Mouse (Mus musculus) heart, embryonic 15.5 days (tissue): Measurements from ENCODE around the gene Rnf157. TPM values are rescaled to one million over a fixed set of nuclear protein-coding genes. Genes with fewer than 3 reads are reported as not detected.
A peak's percentile ranks its signal among the peaks of the same experiment; 100 is the strongest.

Source experiments
- ATAC-seq: fragments of 200-750 bp; cut with Nextera tagmentation; replicated peaks from 2 replicates; pipeline ENCODE4 v1.8.0; 2017; ENCODE audit warnings: low read depth, moderate TSS enrichment; ENCODE audit not compliant: insufficient number of reproducible peaks, insufficient read depth, low FRiP score
- H3K27ac ChIP-seq: fragments of 300-500 bp; sonication (generic); 2 replicates; pipeline ENCODE4 v1.5.1; 2015; ENCODE audit warnings: mild to moderate bottlenecking, inconsistent platforms
- H3K27me3 ChIP-seq: fragments of 300-500 bp; sonication (generic); 2 replicates; pipeline ENCODE4 v1.6.1; 2015; ENCODE audit warnings: inconsistent platforms
- H3K36me3 ChIP-seq: fragments of 300-500 bp; sonication (generic); 2 replicates; pipeline ENCODE4 v1.6.1; 2015; ENCODE audit warnings: mild to moderate bottlenecking, inconsistent platforms
- H3K4me1 ChIP-seq: fragments of 300-500 bp; sonication (generic); replicated peaks from 2 replicates; pipeline ENCODE4 v1.6.1; 2015; ENCODE audit warnings: inconsistent platforms
- H3K4me2 ChIP-seq: fragments of 300-500 bp; sonication (generic); 2 replicates; pipeline ENCODE4 v1.6.1; 2015; ENCODE audit warnings: inconsistent platforms, mild to moderate bottlenecking, moderate library complexity
- H3K4me3 ChIP-seq: fragments of 300-500 bp; sonication (generic); 2 replicates; pipeline ENCODE4 v1.5.1; 2015; ENCODE audit warnings: mild to moderate bottlenecking, inconsistent platforms
- H3K9ac ChIP-seq: fragments of 300-500 bp; sonication (generic); 2 replicates; pipeline ENCODE4 v1.6.1; 2015; ENCODE audit warnings: mild to moderate bottlenecking, inconsistent platforms
- H3K9me3 ChIP-seq: fragments of 300-500 bp; sonication (generic); replicated peaks from 2 replicates; pipeline ENCODE4 v1.6.1; 2016; ENCODE audit warnings: inconsistent platforms
- WGBS: fragments of 180-500 bp; shearing (Covaris S2); methylation state at CpG from one replicate; pipeline ENCODE4 v1.1.7; 2015; ENCODE audit warnings: mixed read lengths; 5-methylcytosine and 5-hydroxymethylcytosine counted together
- polyA plus RNA-seq: library from polyadenylated mRNA; unstranded; fragments of >200 nt; fragmentation: Nextera tagmentation; extraction: Ambion mirVana; gene quantifications from 2 replicates; pipeline ENCODE4 v1.2.1, GENCODE M21; 2015

Rnf157 gene
- polyA plus RNA-seq, 1 experiment from 2014 or later = 7.1 TPM

DNA sequence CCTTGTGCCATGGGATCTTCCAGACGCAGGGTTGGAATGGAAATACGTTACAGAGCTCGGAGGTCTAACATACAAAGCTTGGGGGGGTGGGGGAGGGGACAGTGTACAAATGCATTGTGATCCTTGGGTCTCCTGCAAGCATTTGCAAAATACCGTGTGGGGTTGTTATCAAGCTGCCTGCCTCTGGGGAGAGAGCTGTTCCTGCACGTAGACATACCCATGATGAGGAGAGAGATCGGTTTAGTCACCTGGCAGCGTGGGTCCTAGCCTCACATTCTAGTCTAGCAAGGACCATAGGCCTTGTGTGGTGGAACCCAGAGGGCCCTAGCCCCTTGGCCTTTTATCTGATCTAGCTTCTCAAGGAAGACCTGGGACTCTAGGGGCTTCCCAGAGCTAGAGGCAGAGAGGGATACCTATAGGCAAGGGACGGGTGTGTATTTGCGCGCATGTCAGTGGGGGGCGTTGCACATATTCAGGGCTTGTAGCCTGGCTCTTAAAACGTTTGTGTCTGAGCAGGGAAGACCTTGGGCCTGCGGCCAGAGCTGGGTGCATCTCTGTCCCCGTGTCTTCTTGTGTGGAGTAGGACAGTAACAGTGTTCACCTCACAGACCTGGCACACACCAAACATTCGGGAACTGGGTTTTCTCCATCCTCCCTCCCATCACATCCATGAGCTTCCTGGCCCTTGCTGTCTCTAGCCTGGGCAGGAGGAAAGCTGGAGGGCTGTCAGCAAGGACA, 29.5 kb upstream of the Rnf157 start:
- WGBS = 71% methylated on average over 15 of the region's 15 CpGs
- Histone ChIP-seq H3K27me3 (peaks cover 11% of the 10 kb centered on the region), H3K9ac (no peak overlapping the region), H3K4me1 (peaks cover 25% of the 10 kb centered on the region), H3K4me2 (no peak overlapping the region), H3K9me3 (no peaks in the 10 kb centered on the region), H3K4me3 (no peak overlapping the region), H3K27ac (no peak overlapping the region), H3K36me3 (peaks cover 4% of the 10 kb centered on the region)
- ATAC-seq = no peak

DNA sequence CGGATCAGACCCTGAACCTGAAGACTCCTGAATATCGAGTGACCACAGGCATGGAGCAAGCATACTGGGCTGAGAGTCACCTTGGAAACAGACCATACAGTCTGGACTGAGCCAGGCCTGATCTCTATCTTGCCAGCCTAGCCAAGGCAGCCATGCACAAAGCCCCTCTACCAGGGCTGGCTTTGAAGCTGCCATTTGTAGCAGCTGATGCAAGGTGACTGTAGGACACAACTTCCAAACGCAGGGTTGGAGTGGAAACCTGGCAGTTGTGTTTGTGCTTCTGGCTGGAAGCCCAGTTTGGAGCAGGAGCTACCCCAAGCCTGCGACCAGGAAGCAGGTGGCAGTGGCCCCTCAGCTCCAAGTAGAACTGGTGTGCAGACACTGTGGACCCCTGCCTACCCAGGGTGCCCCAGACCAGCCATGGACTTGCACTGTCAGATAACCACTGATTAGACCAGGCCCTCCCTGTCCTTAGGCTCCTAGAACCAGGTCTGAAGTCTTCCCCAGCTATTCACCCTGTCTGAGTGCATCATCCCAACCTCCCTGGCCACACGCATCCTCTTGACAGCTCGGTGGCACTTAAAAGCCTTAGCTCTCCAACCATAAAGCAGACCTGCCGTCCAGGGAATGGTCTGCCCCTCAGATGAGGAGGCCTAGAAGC, 27.7 kb upstream of the Rnf157 start:
- Histone ChIP-seq H3K4me2 (no peak overlapping the region), H3K36me3 (peaks cover 5% of the 10 kb centered on the region), H3K9ac (no peak overlapping the region), H3K4me3 (no peak overlapping the region), H3K4me1 (peaks cover 38% of the 10 kb centered on the region), H3K27me3 (no peaks in the 10 kb centered on the region), H3K9me3 (no peaks in the 10 kb centered on the region), H3K27ac (peak overlapping the region; percentile 71)
- peak; percentile 36; the same call in 1 of the 2 replicates for ATAC-seq
- WGBS = 53% methylated on average over 7 of the region's 7 CpGs

- Histone ChIP-seq H3K27me3 (no peaks in the 10 kb centered on the region), H3K9ac (no peak overlapping the region), H3K4me2 (no peak overlapping the region), H3K4me1 (peaks cover 44% of the 10 kb centered on the region), H3K36me3 (peaks cover 5% of the 10 kb centered on the region), H3K27ac (peak overlapping the region; percentile 71), H3K9me3 (no peaks in the 10 kb centered on the region), H3K4me3 (no peak overlapping the region)
- no peak for ATAC-seq
- 83% methylated on average over 19 of the region's 19 CpGs for WGBS
Measured at GRCm38 (mm10) chr11:116439269-116440240, 26.7 kb upstream of the Rnf157 start.

DNA sequence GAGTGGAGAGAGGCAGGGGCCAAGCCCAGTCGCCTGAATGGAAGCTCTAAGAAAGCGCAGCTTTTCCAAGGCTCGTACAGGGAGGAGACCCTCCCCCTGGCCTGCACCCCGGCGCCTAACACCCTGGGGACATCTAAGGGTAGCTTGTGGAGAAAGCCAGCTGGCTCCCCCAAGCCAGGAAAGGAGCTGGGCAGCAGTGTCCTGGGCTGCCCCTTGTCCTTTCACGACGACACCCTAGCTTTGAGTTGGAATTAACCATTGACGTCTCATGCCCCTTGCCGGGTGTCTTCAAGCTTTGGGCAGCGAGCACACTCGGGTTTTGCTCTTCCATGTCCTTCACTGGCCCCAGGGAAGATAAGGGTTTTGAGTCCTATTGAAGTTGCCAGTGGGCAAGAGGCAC, 24.7 kb upstream of the Rnf157 start:
- no peaks in the 10 kb centered on the region for H3K27me3 ChIP-seq
- H3K9me3 ChIP-seq = no peaks in the 10 kb centered on the region
- H3K9ac ChIP-seq = peak overlapping the region; percentile 47; the same call in 1 of the 2 replicates
- peak overlapping the region; percentile 85 for H3K27ac ChIP-seq
- ATAC-seq = no peak
- peaks cover 5% of the 10 kb centered on the region for H3K36me3 ChIP-seq
- peaks cover 47% of the 10 kb centered on the region for H3K4me1 ChIP-seq
- H3K4me3 ChIP-seq = peak overlapping the region; percentile 24
- 71% methylated on average over 11 of the region's 11 CpGs for WGBS
- H3K4me2 ChIP-seq = peak overlapping the region; percentile 73

DNA sequence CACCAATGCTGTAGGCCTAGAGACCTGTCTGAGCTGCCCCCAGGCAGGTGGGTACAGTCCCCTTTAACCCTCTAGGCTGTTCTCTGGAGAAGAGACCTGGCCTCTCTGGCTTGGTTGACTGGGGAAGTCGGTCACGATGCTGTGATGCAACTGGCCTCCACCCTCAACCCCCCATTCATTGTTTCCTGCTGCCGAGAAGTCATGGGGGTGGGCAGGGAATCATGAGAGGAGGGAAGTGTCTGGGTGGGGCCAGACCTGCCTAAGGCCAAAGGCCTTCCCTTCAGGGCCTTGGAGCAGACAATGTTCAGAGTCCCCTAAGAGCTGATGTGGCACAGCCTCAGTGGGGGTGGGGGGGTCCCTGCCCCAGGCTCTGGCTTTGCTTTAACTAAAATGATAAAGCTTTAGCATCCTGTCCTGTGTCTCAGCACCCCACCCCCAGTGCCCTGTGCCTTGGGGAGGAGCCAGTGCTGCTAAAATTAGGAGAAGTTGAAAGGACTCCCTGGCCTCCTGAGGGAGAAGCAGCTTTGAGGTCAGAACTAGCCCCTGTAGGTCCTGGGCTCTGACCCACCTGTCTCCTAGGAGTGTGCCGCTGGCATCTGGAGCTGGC, 24.0 kb upstream of the Rnf157 start:
- WGBS = 23% methylated on average over 4 of the region's 4 CpGs
- Histone ChIP-seq H3K4me3 (peak overlapping the region; percentile 24), H3K36me3 (peaks cover 5% of the 10 kb centered on the region), H3K4me1 (peaks cover 47% of the 10 kb centered on the region), H3K9me3 (no peaks in the 10 kb centered on the region), H3K27me3 (no peaks in the 10 kb centered on the region), H3K27ac (peak overlapping the region; percentile 85), H3K4me2 (peak overlapping the region; percentile 73), H3K9ac (peak overlapping the region; percentile 47)
- ATAC-seq = no peak

DNA sequence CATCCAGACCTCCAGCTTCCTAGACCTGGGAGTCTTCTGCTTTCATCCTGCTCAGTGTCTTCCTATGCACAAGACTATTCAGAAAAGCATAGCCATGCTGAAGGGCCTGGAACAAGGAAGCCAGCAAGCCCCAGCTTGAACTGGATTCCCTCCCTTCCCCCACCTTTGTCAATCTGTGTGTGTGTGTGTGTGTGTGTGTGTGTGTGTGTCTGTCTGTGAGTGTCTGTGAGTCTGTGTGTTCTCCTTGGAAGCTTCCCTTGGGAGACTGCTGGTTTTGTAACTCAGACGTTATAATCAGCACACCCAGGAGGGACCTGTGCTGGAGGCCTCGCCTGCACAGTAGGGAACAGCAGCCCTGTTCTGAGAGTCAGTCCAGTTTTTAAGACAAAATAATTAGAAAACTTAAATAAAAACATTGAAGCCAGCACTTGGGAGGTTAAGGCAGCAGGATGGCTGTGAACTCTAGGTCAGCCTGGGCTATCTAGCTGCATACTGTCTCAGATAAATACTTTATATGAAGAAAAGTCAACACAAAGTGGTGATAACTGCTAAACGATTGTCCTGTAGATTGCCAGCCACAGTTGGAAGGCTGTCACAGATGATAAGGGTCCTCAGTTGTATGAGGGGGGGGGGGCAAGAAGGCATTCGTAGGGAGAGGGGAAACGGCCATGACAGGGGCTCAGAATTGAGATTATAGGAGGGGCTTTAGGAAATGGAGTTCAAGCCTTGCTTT, 23.3 kb upstream of the Rnf157 start:
- Histone ChIP-seq H3K4me3 (peak overlapping the region; percentile 91), H3K9ac (peak overlapping the region; percentile 47)
- 22% methylated on average over 5 of the region's 5 CpGs for WGBS

GRCm38 (mm10) chr11:116434967-116435752, 22.3 kb upstream of the Rnf157 start:
- ATAC-seq = no peak
- Histone ChIP-seq H3K9ac (peak overlapping the region; percentile 88), H3K4me1 (peaks cover 48% of the 10 kb centered on the region), H3K27me3 (no peaks in the 10 kb centered on the region), H3K27ac (peak overlapping the region; percentile 94), H3K4me2 (peak overlapping the region; percentile 73), H3K4me3 (peak overlapping the region; percentile 91), H3K36me3 (peaks cover 5% of the 10 kb centered on the region), H3K9me3 (no peaks in the 10 kb centered on the region)
- WGBS = 47% methylated on average over 12 of the region's 12 CpGs

More for the DNA sequence above, 23.3 kb upstream of the Rnf157 start:
- no peaks in the 10 kb centered on the region for H3K9me3 ChIP-seq
- peaks cover 5% of the 10 kb centered on the region for H3K36me3 ChIP-seq
- peak overlapping the region; percentile 85 for H3K27ac ChIP-seq
- H3K4me2 ChIP-seq = peak overlapping the region; percentile 73
- no peaks in the 10 kb centered on the region for H3K27me3 ChIP-seq
- peaks cover 50% of the 10 kb centered on the region for H3K4me1 ChIP-seq
- ATAC-seq = no peak

GRCm38 (mm10) chr11:116434287-116434966, 21.6 kb upstream of the Rnf157 start:
- Histone ChIP-seq H3K27ac (peak overlapping the region; percentile 94), H3K9ac (peak overlapping the region; percentile 88), H3K4me3 (peak overlapping the region; percentile 91), H3K4me1 (peaks cover 44% of the 10 kb centered on the region), H3K4me2 (peak overlapping the region; percentile 73), H3K9me3 (no peaks in the 10 kb centered on the region), H3K36me3 (peaks cover 5% of the 10 kb centered on the region), H3K27me3 (no peaks in the 10 kb centered on the region)
- under 1% methylated on average over 42 of the region's 67 CpGs for WGBS
- ATAC-seq = peak; percentile 18

DNA sequence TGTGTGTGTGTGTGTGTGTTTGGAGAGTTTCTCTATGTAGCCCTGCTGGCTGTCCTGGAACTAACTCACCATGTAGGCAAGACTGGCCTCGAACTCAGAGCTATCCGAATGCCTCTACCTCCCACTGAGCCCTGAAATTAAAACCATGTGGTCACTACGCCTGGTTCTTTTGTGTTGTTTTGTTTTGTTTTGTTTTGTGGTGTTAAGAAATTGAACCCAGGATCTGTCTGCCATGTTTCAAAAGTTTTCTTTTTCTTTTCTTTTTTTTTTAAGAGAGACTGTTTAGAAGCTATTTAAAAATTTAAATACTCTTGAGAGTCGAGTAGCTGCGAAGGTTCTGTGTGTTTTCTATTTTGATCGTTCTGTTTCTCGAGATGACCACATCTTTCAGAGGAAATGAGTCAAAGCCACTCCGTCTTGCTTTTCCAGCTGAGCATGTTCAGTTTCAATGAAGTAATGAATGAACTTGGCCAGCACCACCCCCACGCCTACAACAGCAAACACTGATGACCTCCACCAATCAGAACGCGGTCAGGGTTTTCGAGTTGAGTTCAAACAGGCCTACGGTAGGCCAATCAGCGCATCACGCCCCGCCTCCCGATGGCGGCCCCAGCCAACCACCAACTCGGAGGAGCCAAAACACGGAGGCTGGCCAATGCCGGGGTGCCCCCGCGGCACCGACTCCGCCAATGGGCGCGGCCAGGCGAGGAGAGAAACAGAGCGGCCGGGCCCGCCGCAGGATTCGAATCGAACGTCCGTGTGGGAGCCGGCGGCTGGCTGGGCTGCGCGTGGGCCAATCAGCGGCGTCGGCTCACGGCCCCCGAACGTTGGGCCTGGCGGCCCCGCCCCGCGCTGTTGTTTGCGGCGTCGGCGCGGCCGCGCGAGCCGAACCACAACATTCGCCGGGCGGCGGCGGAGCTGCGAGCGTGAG, 20.8 kb upstream of the Rnf157 start, which contains the start of gene Ubald2:
Gene Ubald2, plus strand, starts transcription at position 739 of the 931 bp plus-strand sequence.
- WGBS = 2% methylated on average over 66 of the region's 66 CpGs
- Histone ChIP-seq H3K9me3 (no peaks in the 10 kb centered on the region), H3K4me1 (peaks cover 51% of the 10 kb centered on the region), H3K4me3 (peak within 1 kb of the TSS; percentile 91), H3K4me2 (peak within 1 kb of the TSS; percentile 73), H3K36me3 (peaks cover 5% of the 10 kb centered on the region), H3K27me3 (no peaks in the 10 kb centered on the region), H3K9ac (peak within 1 kb of the TSS; percentile 88), H3K27ac (peak within 1 kb of the TSS; percentile 94)
- peak; percentile 96 for ATAC-seq
